Mouse (Mus musculus) telencephalon, adult 2 months (tissue): ENCODE data around the gene Sox4.

Source experiments
- DNase-seq: peaks from one replicate; pipeline ENCODE4 v3.0.0-alpha.2; 2011; ENCODE audit warnings: low read depth, low spot score

Gene Sox4

GRCm38 (mm10) chr13:28947740-28948441, 5.6 kb downstream of the Sox4 start:
- DNase-seq = no peak

DNA sequence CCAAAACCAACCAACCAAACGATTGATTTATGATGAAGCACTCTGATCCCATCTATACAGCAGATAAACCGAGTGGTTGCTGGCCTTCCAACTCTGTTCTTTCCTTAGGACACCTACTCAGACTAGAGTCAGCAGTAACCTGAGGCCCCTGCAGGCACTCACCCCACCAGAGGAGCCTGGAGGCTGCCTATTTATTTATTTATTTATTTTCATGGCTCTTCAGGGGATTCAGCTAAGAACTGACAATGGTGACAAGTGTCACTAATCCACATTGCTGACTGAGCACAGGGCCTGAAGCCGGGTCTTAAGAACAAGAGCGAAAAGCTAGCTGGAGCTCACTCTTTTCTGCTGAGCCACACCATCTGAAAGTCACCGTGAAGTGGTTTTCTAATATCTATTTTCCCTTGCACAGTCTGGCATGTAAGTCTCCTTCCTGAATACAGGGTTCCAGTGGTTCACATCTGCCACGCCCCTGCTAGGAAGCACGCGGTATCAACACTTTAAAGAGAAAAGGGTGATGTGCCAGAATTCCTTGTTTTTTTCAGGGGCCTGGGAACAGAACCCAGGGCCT, 6.9 kb downstream of the Sox4 start:
- no peak for DNase-seq

DNA sequence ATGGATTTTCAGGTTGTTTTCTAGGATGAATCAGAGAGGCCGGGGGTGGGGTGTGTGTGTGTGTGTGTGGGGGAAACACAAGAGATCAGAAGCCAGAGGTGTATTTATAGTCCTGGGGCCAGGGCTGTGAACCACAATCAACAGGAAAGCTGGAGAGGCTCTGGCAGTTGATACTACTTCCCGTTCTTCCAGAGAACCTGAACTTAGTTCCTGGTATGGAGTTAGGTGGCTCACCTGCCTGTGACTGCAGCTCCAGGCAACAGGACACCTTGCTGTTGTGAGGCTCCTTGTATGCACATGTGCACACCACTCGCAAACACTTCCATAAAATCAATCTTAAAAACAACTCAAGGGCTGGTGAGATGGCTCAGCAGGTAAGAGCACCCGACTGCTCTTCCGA, 7.8 kb downstream of the Sox4 start:
- DNase-seq = no peak

DNA sequence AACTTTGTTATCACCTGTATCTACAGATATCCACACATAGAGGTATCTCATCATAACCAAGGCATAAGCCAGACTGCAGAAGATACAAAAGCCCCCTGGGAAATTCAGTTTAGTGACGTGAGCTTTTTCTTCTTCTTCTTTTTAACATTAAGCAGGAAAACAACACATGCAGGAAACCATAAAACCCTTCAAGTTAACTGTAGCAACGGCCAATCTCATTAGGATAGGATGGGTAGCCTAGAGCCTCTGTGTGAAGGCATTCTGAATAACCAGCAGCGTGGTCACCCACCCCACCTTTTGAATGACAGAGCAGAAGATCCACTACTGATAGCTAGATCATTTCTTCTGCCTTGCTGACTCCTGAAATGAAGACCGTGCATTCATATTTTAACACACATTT, 10.6 kb downstream of the Sox4 start:
- DNase-seq = no peak

- DNase-seq = no peak
Observed at GRCm38 (mm10) chr13:28941983-28942630, 11.4 kb downstream of the Sox4 start.

DNA sequence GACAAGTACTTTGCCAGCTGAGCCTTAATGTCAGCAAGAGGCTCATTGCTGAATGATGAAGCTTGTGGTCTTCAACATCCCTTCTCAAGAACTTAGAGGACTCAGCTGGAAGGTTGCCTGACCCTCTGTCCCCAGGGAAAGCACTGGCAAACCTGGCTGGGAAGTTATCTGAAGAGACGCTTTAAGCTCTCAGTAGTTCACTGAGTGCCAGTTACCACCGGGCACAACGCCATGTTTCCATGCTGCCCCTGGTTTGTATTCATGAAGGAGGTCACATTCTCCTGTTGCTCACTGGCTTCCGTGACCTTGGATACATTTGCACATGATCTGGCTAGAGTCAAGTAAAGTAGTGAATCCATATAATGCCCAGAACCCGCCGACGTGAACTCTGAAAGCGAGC, 20.1 kb downstream of the Sox4 start:
- no peak for DNase-seq

GRCm38 (mm10) chr13:28931776-28932175, 21.7 kb downstream of the Sox4 start:
- no peak for DNase-seq

- DNase-seq = no peak
Observed at GRCm38 (mm10) chr13:28931266-28931665, 22.2 kb downstream of the Sox4 start.

- no peak for DNase-seq
Observed at GRCm38 (mm10) chr13:28930364-28930763, 23.1 kb downstream of the Sox4 start.

DNA sequence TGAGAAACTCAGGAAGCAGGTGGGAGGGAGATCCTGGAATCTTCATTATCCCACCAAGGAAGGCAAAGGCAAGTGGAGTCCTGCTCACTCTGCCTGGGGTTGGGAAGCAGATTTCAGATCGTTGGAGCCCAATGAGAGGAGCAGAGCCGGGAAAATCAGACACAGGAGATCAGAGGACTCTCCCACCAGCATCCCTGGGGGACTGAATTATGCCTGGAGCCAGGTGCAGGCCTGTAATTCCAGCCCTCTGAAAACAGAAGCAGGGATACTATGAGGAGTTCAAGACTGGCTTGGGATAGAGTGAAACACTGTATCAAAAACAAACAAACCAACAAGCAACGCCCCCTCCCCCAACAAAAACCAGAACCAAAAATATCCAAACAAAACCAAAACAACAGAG, 23.6 kb downstream of the Sox4 start:
- DNase-seq = no peak

DNA sequence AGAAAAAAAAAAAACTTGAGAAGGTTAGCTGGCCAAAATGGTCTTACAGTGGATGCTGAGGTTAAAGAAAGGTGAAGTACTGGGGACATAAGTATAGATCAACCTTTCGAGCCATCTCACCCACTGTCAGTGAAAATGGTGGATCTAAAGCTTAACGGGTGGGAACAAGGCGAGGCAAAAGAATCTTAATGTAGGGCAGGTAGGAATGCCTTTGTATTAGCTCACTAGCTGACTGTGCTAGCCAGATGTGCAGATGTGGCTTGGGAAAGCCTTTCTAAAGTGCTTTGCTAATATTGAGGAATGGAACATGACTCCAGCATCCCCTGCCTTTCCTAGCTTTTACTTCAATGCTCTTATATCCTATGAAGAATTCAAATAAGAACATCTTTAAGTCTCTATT, 30.4 kb downstream of the Sox4 start:
- DNase-seq = no peak

DNA sequence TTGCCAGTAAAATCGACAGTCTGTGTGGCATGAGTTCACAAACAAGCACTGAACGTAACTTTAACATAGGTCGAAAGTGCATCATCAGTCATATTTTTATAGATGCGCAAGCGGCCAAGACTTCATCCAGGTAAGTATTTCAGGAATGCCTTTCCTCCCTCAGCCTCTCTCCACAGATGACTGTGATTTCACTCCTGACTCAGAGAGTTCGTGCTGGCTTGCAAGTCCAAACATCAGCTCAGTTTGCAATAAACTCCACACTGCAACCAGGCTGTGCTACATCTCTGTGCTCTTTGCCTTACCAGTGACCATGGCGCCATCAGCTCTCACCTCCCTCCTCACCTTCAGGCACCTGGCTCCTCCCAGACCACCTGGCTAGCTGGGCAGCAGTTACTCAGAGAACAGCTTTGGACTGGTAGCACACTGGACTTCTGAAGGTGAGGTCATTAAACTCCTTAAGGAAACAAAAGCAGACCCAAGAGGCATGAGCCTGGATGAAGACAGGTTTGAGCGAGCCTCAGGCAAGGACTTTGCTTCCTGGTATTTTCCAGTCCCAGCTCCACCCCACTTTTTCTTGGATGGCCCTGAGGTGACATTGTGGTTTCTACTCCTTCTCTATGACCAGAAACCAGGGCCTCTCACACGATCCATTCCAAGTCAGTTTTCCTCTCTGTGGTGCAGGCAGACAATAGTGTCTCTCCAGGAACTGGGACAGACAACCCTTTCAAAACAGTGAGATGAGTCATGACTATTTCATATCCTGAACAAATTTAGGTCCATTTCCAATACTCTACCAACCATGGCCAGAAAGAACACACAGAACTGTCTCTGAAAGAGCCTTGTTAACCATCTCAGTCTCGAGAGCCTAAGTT, 35.9 kb downstream of the Sox4 start:
- DNase-seq = no peak

DNA sequence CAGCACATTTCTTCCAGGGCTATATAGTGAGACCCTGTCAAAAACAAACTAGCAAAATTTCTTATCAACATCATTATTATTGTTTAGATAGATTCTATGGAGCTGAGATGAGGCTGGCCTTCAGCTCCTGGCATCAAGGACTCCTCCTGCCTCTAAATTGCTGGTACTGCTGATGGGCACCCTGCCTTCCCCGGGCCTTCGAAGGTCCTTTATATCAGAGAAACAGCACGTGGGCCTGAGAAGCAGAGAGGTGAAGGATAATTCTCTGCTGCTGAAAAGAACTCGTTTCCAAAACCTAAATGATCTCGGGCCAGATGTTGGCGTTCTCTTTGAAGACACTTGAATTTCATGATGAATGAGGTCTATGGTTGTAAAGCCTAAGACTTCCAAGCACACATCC, 39.9 kb downstream of the Sox4 start:
- no peak for DNase-seq

DNA sequence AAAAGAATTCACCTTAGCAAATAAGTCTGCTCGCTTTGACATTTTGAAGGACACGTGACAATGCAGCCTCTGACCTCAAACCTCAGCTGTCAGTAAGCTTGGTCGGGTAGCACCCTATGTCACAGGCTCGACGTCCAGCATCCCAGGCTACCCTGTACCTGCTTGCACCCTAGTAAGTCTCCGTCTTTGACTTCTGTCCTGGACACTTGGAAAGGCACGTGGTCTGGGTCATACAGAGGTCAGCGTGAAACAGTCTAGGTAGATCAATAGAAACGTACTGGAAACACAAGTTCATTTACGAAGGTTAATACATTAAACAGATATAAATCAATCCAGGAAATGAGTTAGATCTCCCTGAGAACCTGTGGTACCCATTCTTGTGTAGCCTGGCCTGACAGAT, 46.5 kb downstream of the Sox4 start:
- DNase-seq = no peak
